Mouse (Mus musculus): ENCODE measurements at regions not wholly inside any gene's neighbourhood (a gene's known extent, or its start where the extent isn't known, plus 50 kb on each side); places are given as distances from the start of the nearest gene placed in this dataset.
A peak's percentile ranks its signal among the peaks of the same experiment; 100 is the strongest.
"Not testable (repeated sequence)": the region's sequence is repeated elsewhere in the genome, so short reads cannot be mapped to it uniquely, and the experiment has no call there.

DNA sequence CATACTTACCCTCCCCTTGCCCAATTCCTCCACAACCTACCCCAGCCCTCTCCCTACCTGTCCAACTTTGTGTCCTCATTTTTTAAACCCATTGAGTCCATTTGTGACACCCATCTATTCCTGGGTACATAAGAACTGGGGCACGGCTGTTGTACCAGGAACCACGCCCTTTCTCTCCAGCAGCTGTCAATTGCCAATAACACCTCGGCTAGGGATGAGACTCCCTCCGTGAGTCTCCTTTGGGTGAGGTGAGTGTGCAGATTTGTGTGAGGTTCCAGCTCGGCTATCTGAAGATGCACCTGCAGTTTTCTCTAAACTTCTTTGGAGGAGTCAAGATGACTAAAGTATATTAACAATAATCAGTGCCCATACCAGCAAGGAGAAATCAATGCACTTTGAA, 167.2 kb upstream of the Frmd6 start:
- DNase-seq (ENCODE audit: low spot score in 2 of 2), result no peak

DNA sequence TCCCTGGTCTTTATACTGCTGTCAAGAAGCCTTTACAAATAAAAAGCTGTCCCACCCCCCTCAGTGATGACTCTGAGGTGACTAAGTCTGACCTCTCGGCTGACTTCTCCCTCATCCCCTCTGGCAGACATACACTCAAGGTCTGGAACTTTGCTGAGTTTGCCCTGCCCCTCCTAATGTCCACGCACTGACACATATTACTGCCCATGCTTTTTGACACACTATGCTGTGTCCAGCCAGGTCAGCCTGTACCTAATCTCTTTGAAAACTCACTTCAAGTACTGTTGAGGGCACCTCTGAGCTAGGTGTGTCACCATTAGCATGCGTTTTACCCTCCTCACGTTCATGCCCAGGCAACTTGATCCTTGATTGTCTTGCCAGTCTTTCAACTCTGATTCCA, 164.9 kb upstream of the Frmd6 start:
- DNase-seq (ENCODE audit: low spot score in 2 of 2), result no peak

DNA sequence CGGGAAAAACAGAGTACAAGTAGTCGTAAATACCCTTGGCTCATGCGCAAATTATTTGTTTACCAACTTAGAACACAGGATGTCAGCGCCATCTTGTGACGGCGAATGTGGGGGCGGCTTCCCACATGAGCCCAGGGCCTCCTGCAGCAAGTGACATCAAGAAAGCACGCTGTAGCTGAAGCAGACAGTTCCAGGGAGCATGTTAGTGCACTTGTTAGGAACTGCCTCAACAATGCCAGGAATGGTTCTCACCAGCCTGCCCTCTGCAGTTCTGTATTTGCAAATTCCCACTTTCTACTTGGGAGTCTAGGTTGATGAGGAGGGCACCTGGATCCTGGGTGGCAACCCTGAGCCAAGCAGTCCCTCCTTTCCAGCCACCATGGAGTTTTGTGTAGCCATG, 157.2 kb upstream of the Frmd6 start:
- DNase-seq (ENCODE audit: low spot score in 2 of 2), result not testable (repeated sequence)

DNA sequence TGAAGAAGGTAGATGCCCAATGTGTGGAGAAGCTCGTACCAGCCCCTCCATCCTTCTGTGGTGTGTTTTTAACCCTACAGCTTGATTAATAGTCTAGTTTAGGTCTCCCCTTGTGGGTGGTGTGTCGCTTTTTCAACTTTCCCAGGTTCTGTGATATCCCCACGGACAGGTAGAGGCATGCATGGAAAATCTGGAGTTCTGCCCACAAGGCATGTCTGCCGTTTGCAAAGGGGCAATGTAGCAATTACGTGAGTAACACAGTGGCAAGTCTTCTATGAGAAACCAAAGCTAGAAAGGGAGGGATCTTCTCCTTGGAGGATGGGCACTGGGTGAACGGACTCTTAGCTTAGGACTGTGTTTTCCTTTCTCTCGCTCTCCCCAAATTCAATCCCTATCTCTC, 153.2 kb upstream of the Frmd6 start:
- no peak for DNase-seq (ENCODE audit: low spot score in 2 of 2)

DNA sequence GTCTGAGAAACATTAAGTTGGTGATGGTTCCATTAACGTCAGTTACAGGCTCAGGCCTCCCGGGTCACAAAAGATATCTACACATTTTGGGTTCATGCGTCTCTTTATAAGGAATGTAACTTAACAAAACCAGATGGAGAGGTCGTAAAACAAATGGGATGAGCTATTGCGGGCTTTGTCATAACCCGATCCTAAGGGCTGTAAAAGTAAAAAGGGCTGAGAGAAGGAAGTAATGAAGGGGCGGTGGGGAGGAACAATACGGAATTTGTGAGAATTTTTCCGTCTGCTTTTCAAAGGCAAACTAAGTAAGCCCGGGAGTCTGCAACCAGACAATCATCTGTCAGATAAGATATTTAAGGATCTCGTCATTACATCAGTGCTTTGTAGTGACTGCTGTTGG, 152.1 kb upstream of the Frmd6 start:
- no peak for DNase-seq (ENCODE audit: low spot score in 2 of 2)

DNA sequence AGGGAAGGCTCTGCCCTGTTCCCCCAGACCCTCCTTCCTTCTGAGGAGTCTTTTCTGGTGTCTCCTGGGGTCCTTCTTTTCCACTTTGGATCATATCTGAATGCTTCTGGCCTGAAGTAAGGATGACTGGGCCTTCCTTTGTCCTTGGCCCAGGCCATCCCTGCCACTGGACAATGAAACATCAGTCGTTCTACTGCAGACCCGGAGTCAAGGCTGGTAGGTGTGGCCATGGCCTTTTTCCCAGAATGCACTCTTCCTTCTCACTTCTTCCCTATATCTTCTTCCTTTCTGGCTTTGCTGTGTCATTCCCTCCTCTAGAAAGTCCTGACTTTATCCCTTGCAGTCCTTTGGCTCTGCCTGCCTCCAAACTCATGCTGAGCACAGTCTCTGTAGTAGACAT, 151.2 kb upstream of the Frmd6 start:
- no peak for DNase-seq (ENCODE audit: low spot score in 2 of 2)

DNA sequence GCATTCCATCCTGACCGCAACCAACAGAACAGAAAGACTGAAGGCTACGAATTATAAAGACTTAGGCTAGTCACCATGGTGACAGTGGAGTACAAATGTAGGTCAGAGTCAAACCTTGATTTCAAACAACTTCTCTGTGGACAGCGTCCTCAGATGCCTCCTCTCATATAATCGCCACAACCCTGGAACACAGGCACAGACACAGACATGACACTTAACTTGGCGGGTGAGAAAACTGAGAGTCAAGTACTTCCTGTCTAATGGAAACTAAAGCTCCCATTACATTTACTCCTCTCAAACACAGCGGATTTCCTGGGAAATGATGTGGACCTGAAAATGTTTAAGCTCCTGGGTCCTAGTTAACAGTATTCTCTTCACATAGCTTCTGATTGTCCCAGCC, 149.5 kb upstream of the Frmd6 start:
- DNase-seq (ENCODE audit: low spot score in 2 of 2), result no peak

DNA sequence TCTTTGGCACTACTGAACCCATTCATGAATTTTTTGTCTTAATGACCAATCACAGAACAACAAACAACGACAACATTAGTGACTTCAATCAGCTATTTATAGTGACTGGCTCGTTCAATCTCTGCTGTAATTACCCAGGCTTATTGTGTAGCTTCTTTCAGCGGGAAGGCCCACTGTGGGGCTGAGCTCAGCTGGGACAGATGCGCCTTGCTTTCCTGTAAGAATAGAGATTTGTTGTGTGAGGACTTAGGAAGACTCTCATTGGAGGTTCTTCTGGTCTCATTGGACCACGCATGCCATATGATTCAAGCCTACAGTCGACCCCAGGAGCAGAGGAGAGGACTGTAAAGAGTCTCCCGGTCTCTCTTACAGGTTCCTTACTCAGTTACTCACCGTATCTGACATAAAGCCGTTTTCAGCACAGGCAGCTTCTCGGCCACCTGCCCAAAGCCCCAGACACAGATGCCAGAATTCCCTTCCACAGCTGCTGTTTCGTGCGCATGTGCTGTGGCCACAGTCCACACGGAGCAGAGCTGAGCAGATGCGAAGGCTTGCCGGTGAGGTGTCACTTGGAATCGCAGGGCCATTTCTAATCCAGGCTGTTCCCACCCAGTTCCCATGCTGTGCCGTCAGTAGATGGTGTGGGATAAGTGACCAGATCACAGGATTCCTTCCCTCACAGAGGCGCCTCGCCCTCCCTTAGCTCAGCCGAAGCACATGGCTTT, 145.5 kb upstream of the Frmd6 start:
- peak; percentile 58 to 82 for DNase-seq (ENCODE audit: low spot score in 2 of 2)

DNA sequence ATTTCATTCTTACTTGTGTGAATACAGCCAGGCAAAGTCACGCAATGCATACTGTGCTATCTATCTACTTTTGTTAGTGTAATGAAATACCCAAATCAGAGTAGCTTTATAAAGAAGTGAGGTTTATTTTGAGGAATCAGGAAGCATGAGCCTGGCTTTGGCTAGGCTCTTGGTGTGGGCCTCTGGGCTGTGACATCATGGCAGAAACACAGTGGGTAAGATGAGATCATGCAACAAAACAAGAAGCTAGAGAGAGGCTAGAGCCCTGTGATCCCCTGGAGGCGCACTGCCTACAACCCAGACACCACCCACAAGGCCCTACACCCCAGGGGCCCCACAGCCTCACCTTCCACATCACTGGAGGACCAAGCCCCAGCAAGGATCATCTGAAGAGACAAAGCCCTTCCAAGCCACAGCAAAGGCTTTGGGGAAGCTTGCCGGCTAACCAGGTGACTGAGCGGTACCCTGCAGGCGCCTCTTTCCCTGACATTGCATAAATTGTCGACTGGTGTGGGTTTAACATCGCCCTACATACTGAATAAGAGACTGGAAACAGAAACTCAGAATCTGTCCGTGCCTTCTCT, 143.8 kb upstream of the Frmd6 start:
- DNase-seq (ENCODE audit: low spot score in 2 of 2), result no peak

DNA sequence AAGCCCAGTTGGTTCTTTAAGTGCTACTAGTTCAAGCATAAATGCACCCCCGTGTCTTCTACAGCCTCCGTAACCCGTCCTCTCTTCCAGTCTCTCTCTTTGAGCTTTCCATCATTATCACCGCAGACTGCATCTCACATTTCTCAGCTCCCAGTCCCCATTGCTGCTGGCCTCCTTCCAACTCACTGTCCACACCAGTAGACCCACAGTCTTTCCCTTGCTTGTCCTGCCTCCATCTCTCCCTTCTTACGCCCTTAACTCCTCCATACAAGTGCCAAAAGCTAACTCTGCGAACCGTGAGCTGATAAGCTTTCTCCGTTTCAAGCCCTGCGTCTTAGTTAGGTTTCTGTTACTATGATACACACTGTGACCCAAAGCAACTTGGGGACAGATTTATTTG, 141.0 kb upstream of the Frmd6 start:
- no peak for DNase-seq (ENCODE audit: low spot score in 2 of 2)

DNA sequence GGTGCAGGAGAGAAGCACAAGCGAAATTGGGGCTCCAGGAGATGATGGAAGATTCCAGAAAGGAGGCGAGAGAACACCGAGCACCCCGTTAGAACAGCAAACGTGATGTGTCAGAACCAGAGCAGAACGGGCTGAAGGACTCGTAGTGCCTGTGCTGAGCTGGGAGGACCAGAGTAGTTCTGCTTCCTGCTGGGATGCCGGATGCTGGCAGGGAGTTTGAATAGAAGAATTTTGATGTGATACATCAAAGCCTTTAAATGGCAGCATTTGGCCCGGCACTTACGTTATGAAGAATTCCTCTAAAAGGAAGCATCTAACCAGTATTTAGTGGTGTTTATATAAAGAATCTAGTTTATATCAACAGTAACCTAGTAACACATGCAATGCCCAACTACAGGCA, 139.9 kb upstream of the Frmd6 start:
- DNase-seq (ENCODE audit: low spot score in 2 of 2), result no peak

DNA sequence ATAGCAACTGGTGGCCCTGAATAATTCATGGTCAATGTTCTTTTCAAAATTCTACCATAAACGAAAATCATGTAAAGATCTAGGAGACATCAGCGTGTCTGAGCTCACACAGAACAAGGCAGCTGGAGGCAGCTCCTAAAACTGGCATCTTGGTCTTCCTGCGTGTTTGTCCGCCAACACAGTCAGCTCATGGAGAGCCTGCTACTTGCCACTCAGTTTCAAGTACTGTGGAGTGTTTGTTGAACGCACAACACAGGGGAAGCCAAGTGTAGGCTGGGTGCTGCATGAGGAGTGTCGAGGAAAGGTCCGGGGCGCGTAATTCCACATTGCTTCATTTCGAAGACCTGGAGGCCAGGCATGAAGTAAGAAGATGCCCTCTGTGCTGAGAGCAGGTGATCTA, 139.0 kb upstream of the Frmd6 start:
- DNase-seq (ENCODE audit: low spot score in 2 of 2), result no peak

DNA sequence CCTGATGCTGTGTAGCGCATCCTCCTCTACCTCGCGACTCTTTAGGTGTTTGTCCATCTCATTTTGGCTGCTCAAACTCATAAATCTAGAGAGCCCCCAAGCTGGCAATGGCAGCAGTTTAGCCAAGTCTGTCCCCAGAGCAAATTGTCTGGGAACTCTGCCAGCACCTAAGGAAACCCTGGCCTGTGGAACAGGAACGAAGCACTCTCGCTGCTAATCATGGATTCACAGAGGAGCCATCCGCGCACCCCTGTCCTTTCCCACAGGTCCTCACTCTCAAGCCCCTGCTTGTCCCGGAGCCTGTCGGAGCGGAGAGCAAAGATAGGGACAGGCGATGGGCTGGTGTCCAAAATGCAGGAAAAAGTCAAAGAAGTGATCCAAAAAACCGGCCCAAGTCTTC, 138.3 kb upstream of the Frmd6 start:
- DNase-seq (ENCODE audit: low spot score in 2 of 2), result no peak

DNA sequence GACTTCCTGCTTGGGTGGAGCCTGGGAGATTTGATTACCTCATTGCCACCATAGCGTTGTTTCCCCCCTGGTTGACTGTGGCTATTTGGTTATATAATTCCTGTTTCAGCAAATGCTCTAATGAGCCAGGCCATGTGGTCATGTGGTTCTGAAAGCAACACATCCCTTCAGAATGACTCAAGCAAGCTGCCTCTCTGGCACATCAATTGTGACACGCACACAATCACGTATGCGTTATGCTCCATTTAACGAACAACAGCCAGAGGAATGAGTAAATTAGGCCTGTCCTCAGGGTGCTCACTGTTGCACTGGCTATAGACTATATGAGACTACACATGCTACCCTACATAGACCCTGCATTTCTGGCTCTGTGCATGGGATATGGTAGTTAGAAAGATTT, 130.2 kb upstream of the Frmd6 start:
- no peak for DNase-seq (ENCODE audit: low spot score in 2 of 2)

DNA sequence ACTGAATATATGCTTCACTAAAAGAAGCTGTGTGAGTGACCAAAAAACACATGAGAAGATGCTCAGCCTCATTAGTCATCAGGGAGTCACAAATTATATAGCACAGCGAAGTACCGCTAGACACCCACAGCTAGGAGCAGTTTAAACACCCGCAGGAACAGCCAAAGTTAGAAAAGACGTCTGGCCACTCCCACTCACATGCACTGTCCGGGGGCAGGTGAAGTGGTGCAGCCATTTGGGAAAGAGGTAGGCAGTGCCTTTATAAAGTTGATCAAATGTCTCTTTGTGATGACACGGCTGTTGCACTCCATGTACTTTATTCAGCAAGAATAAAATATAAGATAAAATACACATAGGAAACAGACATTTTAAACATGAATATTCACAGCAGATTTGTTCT, 129.1 kb upstream of the Frmd6 start:
- no peak for DNase-seq (ENCODE audit: low spot score in 2 of 2)

DNA sequence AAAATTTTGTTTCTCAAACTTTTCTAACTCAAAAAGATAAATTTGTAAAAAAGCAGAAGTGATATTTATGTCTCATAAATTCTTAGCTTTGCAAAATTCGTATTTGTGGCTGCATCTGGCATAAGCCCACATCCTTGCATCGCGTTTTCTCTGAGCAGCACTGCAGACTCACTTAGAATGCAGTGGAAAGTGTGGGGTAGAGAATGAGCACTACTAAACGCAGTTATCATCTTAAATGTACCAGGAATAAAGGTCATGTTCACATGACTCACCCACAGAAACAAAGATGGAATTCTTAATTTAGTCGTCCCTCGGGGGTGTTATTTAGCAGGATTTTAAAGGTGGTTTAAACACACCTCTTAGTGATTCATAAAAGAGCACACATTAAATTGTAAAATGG, 126.8 kb upstream of the Frmd6 start:
- no peak for DNase-seq (ENCODE audit: low spot score in 2 of 2)

DNA sequence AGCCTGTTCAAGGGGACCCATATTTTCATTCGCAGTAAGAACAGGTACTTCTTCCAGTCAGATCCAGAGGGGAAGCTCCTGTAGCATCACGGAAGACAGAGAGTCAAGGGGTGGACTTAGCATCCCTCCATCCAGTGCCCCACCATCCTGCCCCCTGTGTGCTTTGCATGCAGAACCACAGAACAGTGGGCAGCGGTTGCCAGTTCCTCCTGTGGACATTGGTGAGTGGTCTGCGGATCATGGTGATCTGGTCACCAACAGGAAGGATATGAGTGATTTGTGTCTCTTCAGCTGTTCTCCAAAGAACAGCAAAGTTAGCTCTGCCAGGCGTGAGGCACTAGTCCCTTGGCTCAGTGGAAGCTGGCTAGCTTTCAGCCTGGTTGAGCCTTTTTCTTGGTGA, 122.8 kb upstream of the Frmd6 start:
- DNase-seq (ENCODE audit: low spot score in 2 of 2), result no peak

DNA sequence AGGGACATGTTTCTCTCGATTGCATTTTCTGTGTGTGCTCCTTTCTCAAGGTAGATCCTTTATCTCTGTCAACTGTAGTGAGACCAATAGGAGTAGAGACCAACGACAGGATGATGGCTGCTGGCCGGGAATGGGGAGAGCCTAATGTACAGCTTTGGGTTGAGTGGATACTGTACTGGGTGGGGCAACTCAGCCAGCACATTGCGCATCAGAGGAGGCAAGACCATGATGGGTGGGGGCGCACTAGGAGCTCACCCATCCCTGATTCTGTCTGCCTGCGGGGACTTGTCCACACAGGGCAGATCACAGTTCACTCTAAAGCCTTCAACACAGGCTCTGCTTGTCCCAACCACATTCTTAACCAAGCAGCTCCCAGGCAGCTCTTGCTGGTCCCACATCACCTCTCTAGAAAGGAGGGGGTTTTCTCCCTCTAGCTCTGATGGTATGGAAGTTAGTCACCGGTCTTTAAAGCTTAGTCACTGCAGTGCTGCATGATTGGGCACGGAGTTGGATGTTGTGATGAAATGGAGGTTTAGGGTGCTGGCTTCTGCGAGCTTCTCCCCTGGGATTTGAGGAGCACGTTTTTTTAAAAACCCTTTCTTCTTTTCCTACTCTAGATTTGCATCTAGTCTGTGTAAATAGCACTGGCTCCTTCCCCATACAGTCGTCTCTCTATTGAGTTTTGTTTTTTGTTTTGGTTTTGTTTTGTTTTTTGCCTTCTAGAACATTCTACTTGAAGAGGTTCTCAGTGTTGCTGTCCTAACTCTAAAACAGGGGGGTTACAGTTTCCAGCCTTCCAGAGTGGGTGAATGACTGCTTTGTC, 118.3 kb upstream of the Frmd6 start:
- no peak for DNase-seq (ENCODE audit: low spot score in 2 of 2)

DNA sequence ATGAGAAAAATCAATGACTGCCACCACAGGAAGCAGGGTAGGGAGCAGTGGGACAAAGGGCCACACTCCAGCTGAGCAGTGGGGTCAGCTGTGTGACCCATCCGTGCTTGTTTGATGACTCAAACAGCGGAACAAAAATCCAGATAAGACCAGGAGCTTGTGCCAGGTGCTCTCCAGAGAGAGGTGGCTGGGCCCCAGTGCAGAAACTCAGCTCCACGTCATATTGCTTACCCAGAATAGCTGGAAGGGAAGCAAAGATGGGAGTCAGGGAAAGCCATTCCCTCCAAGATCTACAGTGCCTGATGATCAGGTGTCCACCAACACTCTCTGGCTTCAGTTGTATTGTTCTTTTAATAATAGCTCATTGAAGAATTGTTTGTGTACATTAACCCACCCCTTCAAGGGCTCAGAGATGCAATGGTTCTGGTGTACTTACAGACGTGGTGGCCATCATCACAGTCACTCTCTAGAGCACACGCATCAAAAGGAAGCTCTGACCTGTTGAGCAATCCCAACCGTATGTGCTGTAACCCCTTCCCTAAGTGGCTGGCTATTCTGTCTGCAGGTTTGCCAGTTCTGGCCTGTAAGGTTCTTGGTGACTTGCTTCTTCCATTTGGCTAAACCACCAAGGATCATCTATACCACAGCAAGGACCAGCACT, 117.6 kb upstream of the Frmd6 start:
- no peak for DNase-seq (ENCODE audit: low spot score in 2 of 2)

DNA sequence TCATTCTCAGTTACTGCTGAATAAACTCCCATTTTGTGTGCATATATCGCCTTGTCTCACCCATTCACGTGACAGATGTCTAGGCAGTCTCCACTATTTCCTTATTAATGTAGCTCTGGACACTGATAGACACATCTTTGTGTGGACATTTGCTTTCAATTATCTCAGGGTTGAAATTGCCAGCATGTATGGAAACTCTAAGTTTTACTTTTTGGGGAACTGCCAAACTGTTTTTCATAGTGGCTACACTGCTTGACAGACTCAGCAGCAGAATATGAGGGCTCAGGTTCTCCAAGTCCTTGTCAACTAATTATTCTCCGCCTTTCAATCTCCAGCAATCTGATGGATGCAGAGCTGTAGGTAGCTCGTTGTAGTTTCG, 117.0 kb upstream of the Frmd6 start:
- DNase-seq (ENCODE audit: low spot score in 2 of 2), result no peak

DNA sequence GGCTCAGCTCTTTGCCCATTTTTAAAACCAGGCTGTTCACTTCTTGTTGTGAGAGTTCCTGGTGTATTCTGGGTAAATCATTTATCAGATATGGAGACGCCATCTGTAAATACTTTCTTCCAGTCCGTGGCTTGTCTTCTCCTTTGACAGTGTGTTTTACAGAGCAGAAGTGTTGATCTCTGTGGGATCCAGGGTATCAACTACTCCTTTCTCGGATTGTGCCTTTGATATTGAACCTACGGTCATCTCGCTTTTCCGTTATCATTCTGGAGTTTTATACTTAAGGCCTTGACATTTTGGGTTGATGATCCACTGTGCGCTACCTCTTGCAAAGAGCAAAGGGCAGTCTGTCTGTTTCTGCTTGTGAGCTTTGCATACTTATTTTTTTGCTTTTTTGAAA, 115.0 kb upstream of the Frmd6 start:
- DNase-seq (ENCODE audit: low spot score in 2 of 2), result no peak

DNA sequence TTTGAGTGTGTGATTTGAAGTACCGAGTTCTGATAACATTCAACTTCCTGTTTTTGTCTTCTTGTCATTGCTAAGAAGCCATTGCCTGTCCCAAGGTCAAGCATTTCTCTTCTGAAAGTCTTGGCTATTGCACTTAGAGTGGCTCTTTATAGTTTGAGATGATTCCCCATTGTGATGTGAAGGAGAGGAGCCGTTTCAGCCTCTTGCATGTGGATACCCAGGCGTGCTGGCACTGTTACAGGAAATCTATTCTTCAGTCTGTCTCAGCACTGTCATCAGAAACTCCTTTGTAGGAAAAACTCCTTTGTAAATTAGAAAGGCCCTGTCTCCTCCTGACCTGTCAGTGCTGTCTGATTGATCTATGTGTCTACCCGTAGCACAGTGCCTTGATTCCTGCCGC, 114.3 kb upstream of the Frmd6 start:
- DNase-seq (ENCODE audit: low spot score in 2 of 2), result no peak
